ENCODE assay signal across 11 mouse cellular contexts in the genomic region with DNA sequence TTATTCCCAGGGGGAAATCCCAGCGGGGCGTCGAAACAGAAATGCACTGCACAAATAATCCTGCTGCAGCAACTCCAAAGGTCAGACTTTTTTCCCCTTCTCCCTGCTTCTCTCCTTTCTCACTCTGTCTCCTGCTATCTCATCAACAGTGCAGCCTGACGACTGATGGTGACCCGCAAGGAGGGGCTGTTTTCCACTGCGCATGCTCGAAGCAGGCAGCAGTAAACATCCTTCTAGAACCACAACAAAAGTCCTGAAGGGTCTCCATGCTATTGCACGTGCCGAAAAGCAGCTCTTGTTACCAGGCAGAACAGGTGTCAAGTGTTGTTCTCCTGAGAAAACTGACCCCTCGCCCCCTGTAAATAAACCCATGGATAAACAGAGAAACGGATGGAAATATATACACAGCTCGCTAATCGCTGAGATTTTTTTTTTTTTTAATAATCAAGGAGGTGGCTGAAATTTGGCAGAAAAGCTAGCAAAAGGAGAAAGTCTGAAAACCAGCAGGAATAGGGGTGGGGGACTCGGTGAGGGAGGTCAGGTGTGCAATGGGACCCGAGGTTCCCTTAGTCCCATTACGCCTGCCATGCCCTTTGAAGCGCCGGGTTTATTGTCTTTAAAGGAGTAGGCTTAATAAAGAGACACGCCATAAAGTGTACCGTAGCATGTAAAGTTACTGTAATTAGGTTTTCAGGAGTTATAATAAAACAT.
DNase-seq lines count a peak whose midpoint lies in the region; ATAC-seq and TF ChIP-seq lines count a peak whose summit lies in the region.
"Had no signal": no experiment of that assay in that cellular context is flagged by ENCODE, and none has a peak within 500 bp of the region (broad histone marks: within the 10 kb centered on the region; RNA-seq: fewer than 3 reads in every experiment).

No protein-coding gene starts in this region.

- H3K9me3 ChIP-seq in intestine, postnatal 0 days (ENCODE audit: control insufficient read depth): no peaks in the 10 kb centered on the region
- no peaks in the 10 kb centered on the region for H3K9me3 ChIP-seq in forebrain, embryonic 15.5 days
- H3K9me3 ChIP-seq: hindbrain, embryonic 15.5 days; liver, embryonic 13.5 days had no signal

- 0 out of 2 replicates have a peak overlapping the region, but pooled peaks have one; percentile 17 for H3K4me2 ChIP-seq in intestine, postnatal 0 days (replicated peaks; ENCODE audit: low read depth)
- no peak overlapping the region for H3K4me2 ChIP-seq in forebrain, embryonic 15.5 days (replicated peaks)
- H3K4me2 ChIP-seq: hindbrain, embryonic 15.5 days; liver, embryonic 13.5 days had no signal

- no peak for TF ChIP-seq CTCF in intestine, postnatal 0 days (IDR thresholded peaks at IDR 0.05; ENCODE audit: low read depth)

- no peak overlapping the region for H3K4me3 ChIP-seq in intestine, postnatal 0 days (ENCODE audit: low read depth, low read length)
- H3K4me3 ChIP-seq in forebrain, embryonic 15.5 days: no peak overlapping the region
- H3K4me3 ChIP-seq: hindbrain, embryonic 15.5 days; liver, embryonic 13.5 days had no signal

- H3K4me1 ChIP-seq in intestine, postnatal 0 days (replicated peaks; ENCODE audit: control insufficient read depth, insufficient read depth, low read length): no peaks in the 10 kb centered on the region
- no peaks in the 10 kb centered on the region for H3K4me1 ChIP-seq in forebrain, embryonic 15.5 days
- H3K4me1 ChIP-seq: liver, embryonic 13.5 days had no signal

- DNase-seq in heart, adult 11 months: peak; percentile 25
- DNase-seq in heart, postnatal 10 days: no peak
- DNase-seq in left cerebral cortex, postnatal 4 days: peak; percentile 8
- DNase-seq in left cerebral cortex, adult 9 months (ENCODE audit: low spot score in 2 of 2): no peak
- DNase-seq in retina, embryonic 14.5 days (ENCODE audit: low spot score): peak; percentile 79
- DNase-seq in right cerebral cortex, postnatal 4 days: no peak
- DNase-seq: cerebellum, adult 9-11 months; liver, embryonic 13.5 days had no signal

- WGBS in intestine, postnatal 0 days: 47% methylated on average over 20 of the region's 20 CpGs
- WGBS in forebrain, embryonic 15.5 days: 74% methylated on average over 20 of the region's 20 CpGs

- H3K9ac ChIP-seq in intestine, postnatal 0 days (ENCODE audit: low read depth, low read length): no peak overlapping the region
- H3K9ac ChIP-seq in forebrain, embryonic 15.5 days (replicated peaks): no peak overlapping the region
- H3K9ac ChIP-seq: hindbrain, embryonic 15.5 days; liver, embryonic 13.5 days had no signal

- H3K36me3 ChIP-seq in intestine, postnatal 0 days (ENCODE audit: control insufficient read depth, insufficient read depth): no peaks in the 10 kb centered on the region
- no peaks in the 10 kb centered on the region for H3K36me3 ChIP-seq in forebrain, embryonic 15.5 days
- H3K36me3 ChIP-seq: hindbrain, embryonic 15.5 days; liver, embryonic 13.5 days had no signal

- intact Hi-C loops in heart, postnatal 10 days (cut with DNase I): no loop called here
- intact Hi-C loops in left cerebral cortex, postnatal 4 days (cut with DNase I): no loop called here

- no peak for ATAC-seq in intestine, postnatal 0 days
- no peak for ATAC-seq in forebrain, embryonic 15.5 days (replicated peaks)

- H3K27ac ChIP-seq in intestine, postnatal 0 days (ENCODE audit: low read depth, low read length): no peak overlapping the region
- H3K27ac ChIP-seq in forebrain, embryonic 15.5 days (replicated peaks): no peak overlapping the region
- H3K27ac ChIP-seq: hindbrain, embryonic 15.5 days; liver, embryonic 13.5 days had no signal

- H3K27me3 ChIP-seq in intestine, postnatal 0 days (replicated peaks; ENCODE audit: control insufficient read depth, insufficient read depth, low read length): no peaks in the 10 kb centered on the region
- no peaks in the 10 kb centered on the region for H3K27me3 ChIP-seq in forebrain, embryonic 15.5 days
- H3K27me3 ChIP-seq: hindbrain, embryonic 15.5 days; liver, embryonic 13.5 days had no signal

Comparison
In these comparisons a context has a peak if more than half of its experiments do, and no peak if none do; other contexts are left out.
1. DNase-seq: peak in heart, adult 11 months (single experiment), left cerebral cortex, postnatal 4 days (single experiment) and retina, embryonic 14.5 days (single experiment); none in heart, postnatal 10 days (0 of 2), left cerebral cortex, adult 9 months (0 of 2) and right cerebral cortex, postnatal 4 days (single experiment).